Mouse (Mus musculus): Measurements from ENCODE around the gene Slc38a7. TPM values are rescaled to one million over a fixed set of nuclear protein-coding genes. Genes with fewer than 3 reads are reported as not detected.

Slc38a7 gene
- polyA plus RNA-seq, 1 experiment from 2014 or later, result 12.9 TPM

DNA sequence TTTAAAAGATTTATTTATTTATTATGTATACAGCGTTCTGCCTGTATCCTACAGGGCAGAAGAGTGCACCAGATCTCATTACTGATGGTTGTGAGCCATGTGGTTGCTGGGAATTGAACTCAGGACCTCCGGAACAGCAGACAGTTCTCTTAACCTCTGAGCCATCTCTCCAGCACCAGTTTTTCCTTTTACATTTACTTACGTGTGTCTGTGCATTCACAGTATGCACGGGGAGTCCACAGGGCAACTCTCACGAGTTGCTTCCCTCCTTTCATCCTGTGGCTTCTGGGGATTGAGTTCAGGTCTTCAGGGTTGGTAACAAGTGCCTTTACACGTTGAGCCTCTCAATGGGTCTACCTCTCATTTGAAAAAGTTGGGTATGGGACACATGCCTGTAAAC is 835 bp upstream of the Slc38a7 start:
- no peak overlapping the region for H3K4me3 ChIP-seq (replicated peaks; ENCODE audit: low read depth, low read length)
- peaks cover 8% of the 10 kb centered on the region; the same call in 1 of the 2 replicates for H3K4me1 ChIP-seq (replicated peaks; ENCODE audit: insufficient read depth, low read length)
- no peak overlapping the region for H3K4me2 ChIP-seq (ENCODE audit: low read length)
- H3K36me3 ChIP-seq (ENCODE audit: insufficient read depth, low read length), result no peaks in the 10 kb centered on the region
- H3K27ac ChIP-seq, result no peak overlapping the region
- H3K9me3 ChIP-seq (replicated peaks; ENCODE audit: low read length), result no peaks in the 10 kb centered on the region
- WGBS, result 82% methylated on average over 6 of the region's 6 CpGs
- H3K9ac ChIP-seq (ENCODE audit: low read depth, low read length), result no peak overlapping the region
- no peak for TF ChIP-seq CTCF (IDR thresholded peaks at IDR 0.05; ENCODE audit: low read depth)
- ATAC-seq (replicated peaks; ENCODE audit: low FRiP score, low read depth) (no peak), DNase-seq (ENCODE audit: low spot score) (no peak)
- no peaks in the 10 kb centered on the region for H3K27me3 ChIP-seq (ENCODE audit: insufficient read depth, low read length)

DNA sequence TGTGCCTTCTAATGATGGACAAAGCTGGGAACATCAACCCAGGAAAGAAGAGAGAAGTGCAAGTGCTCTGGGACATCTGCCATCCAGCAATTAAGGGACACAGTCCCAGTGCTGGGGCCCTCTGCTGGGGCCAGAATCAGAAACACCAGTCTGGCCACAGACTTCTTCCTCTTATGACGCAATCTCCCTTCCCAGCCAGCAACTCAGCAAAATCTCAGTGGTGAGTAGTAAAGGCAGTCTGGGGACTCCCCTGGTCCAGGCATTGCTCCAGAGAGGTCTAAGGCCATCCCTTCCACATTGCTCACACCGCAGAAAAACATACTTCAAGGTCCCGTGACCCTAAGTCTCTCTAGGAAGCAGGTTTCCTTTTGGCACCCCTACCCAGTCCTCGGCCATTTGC is 1.0 kb downstream of the Slc38a7 start:
- Histone ChIP-seq H3K4me3 (replicated peaks; ENCODE audit: low read depth, low read length) (peak overlapping the region; percentile 51), H3K9me3 (replicated peaks; ENCODE audit: low read length) (no peaks in the 10 kb centered on the region), H3K27me3 (ENCODE audit: insufficient read depth, low read length) (no peaks in the 10 kb centered on the region), H3K9ac (ENCODE audit: low read depth, low read length) (no peak overlapping the region), H3K4me2 (ENCODE audit: low read length) (peak overlapping the region; percentile 74), H3K36me3 (ENCODE audit: insufficient read depth, low read length) (peaks cover 4% of the 10 kb centered on the region; the same call in 1 of the 2 replicates), H3K4me1 (replicated peaks; ENCODE audit: insufficient read depth, low read length) (peaks cover 8% of the 10 kb centered on the region; the same call in 1 of the 2 replicates), H3K27ac (peak overlapping the region; percentile 34; the same call in 1 of the 2 replicates)
- WGBS, result 55% methylated on average over 4 of the region's 4 CpGs
- TF ChIP-seq CTCF (IDR thresholded peaks at IDR 0.05; ENCODE audit: low read depth), result peak; percentile 10; the same call in 1 of the 2 replicates
- peak; percentile 37 for DNase-seq (ENCODE audit: low spot score)
- ATAC-seq (replicated peaks; ENCODE audit: low FRiP score, low read depth), result no peak

DNA sequence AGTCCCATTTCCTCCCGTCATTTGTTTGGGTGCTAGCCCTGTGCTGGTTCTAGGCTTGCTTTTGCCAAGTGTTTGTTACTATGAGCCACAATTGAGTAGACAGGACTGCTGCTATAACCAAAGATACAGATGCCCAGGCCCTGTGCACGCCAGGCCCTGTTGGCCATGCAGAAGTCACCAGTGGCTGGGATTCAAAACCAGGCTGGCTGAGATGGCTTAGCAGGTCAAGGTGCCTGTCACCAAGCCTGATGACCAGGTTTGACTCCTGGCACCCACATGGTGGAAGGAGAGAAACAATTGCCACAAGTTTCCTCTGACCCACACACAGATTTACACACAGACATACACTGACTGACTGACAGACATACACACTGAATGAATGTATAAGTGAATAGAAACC is 3.0 kb downstream of the Slc38a7 start:
- WGBS, result 95% methylated on average over 2 of the region's 2 CpGs
- peaks cover 8% of the 10 kb centered on the region; the same call in 1 of the 2 replicates for H3K36me3 ChIP-seq (ENCODE audit: insufficient read depth, low read length)
- no peak overlapping the region for H3K27ac ChIP-seq
- no peaks in the 10 kb centered on the region for H3K9me3 ChIP-seq (replicated peaks; ENCODE audit: low read length)
- H3K27me3 ChIP-seq (ENCODE audit: insufficient read depth, low read length), result no peaks in the 10 kb centered on the region
- TF ChIP-seq CTCF (IDR thresholded peaks at IDR 0.05; ENCODE audit: low read depth), result no peak
- no peak overlapping the region for H3K4me3 ChIP-seq (replicated peaks; ENCODE audit: low read depth, low read length)
- no peak overlapping the region for H3K9ac ChIP-seq (ENCODE audit: low read depth, low read length)
- no peak overlapping the region for H3K4me2 ChIP-seq (ENCODE audit: low read length)
- DNase-seq (ENCODE audit: low spot score) (no peak), ATAC-seq (replicated peaks; ENCODE audit: low FRiP score, low read depth) (no peak)
- peaks cover 8% of the 10 kb centered on the region; the same call in 1 of the 2 replicates for H3K4me1 ChIP-seq (replicated peaks; ENCODE audit: insufficient read depth, low read length)

DNA sequence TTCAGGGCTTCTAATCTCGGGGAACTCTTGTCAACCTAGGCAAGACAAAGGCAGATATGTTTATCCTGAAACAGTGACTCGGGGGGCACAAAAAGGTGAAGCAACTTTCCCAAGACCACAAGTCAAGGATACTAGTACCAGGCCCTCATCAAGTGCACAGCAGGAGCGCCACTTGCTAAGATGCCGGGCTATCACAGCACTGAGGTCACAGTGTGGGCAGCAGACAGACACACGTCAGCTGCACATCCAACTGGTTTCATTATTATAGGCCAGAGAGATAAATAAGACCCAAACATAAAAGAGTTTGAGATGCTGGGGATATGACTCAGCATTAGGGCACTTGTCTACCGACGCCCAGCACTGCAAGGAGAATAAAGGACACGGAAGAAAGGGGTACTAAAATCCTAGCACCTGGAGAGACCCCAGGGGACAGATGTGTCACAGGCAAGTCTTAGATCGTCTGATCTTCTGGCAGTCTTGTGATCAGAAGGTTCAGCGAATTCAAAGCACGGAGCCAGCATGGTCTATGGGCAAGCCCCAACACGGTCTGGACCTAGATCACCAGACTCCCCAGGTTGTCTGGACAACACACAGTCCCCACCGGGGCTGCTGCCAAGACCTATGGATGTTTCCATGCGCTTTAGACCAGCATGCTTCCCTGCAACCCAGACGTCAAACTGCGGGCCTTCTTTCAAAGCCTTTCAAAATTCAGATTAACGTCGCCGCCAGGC is 4.4 kb downstream of the Slc38a7 start:
- WGBS, result 94% methylated on average over 19 of the region's 19 CpGs
- H3K36me3 ChIP-seq (ENCODE audit: insufficient read depth, low read length), result peaks cover 17% of the 10 kb centered on the region; the same call in 1 of the 2 replicates

DNA sequence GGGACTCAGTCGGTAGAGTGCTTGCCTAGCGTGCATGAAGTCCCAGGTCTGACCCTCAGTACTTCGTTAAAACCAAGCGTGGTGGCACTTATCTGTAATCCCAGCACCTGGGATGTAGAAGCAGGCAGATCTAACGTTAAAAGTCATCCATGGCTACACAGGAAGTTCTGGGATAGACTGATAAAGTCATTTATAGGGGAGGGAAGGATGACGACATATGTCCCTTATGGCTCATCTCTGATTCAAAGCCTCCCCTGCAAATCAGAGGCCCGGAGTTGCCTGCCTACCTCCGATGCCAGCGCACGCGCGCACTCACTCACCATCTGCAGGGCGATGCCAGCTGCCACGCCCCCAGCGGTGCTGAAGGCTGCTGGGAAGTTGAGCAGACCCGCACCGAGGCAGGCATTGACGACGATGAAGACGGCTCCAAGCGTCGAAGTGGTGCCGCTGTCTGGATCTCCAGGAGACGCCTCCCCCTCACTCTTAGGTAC is 5.2 kb downstream of the Slc38a7 start:
- no peak for ATAC-seq (replicated peaks; ENCODE audit: low FRiP score, low read depth)
- Histone ChIP-seq H3K4me1 (replicated peaks; ENCODE audit: insufficient read depth, low read length) (peaks cover 8% of the 10 kb centered on the region; the same call in 1 of the 2 replicates), H3K27me3 (ENCODE audit: insufficient read depth, low read length) (no peaks in the 10 kb centered on the region), H3K27ac (no peak overlapping the region), H3K9me3 (replicated peaks; ENCODE audit: low read length) (no peaks in the 10 kb centered on the region), H3K36me3 (ENCODE audit: insufficient read depth, low read length) (peaks cover 20% of the 10 kb centered on the region; the same call in 1 of the 2 replicates), H3K4me2 (ENCODE audit: low read length) (no peak overlapping the region), H3K4me3 (replicated peaks; ENCODE audit: low read depth, low read length) (no peak overlapping the region), H3K9ac (ENCODE audit: low read depth, low read length) (no peak overlapping the region)
- no peak for TF ChIP-seq CTCF (IDR thresholded peaks at IDR 0.05; ENCODE audit: low read depth)
- WGBS, result 78% methylated on average over 24 of the region's 24 CpGs
- DNase-seq (ENCODE audit: low spot score), result no peak

More for the DNA sequence above, 4.4 kb downstream of the Slc38a7 start:
- no peak overlapping the region for H3K4me2 ChIP-seq (ENCODE audit: low read length)
- DNase-seq (ENCODE audit: low spot score), result no peak
- H3K4me1 ChIP-seq (replicated peaks; ENCODE audit: insufficient read depth, low read length), result peaks cover 8% of the 10 kb centered on the region; the same call in 1 of the 2 replicates
- H3K4me3 ChIP-seq (replicated peaks; ENCODE audit: low read depth, low read length), result no peak overlapping the region
- H3K27ac ChIP-seq, result no peak overlapping the region
- TF ChIP-seq CTCF (IDR thresholded peaks at IDR 0.05; ENCODE audit: low read depth), result no peak
- H3K27me3 ChIP-seq (ENCODE audit: insufficient read depth, low read length), result no peaks in the 10 kb centered on the region
- no peaks in the 10 kb centered on the region for H3K9me3 ChIP-seq (replicated peaks; ENCODE audit: low read length)
- ATAC-seq (replicated peaks; ENCODE audit: low FRiP score, low read depth), result no peak
- H3K9ac ChIP-seq (ENCODE audit: low read depth, low read length), result no peak overlapping the region

DNA sequence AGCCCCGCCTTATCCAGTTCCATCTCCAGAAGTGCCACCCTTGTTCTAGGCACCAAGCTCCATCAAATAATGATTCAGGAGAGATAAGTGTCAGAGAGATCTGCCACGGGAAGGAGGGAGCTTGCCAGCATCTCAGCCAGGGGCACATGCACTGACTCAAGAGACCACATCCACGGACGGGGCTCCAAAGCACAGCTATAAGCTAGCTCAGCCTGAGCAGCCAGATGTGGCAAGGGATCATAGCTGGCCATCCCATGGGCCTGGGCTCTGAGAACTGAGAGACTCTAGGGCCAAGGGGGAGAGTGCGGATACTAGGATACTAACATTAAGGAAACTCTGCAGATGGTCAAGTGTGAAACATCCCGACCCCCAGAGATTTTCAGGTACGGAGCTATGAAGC is 8.3 kb downstream of the Slc38a7 start:
- Histone ChIP-seq H3K9me3 (replicated peaks; ENCODE audit: low read length) (no peaks in the 10 kb centered on the region), H3K36me3 (ENCODE audit: insufficient read depth, low read length) (peaks cover 28% of the 10 kb centered on the region; the same call in 1 of the 2 replicates), H3K27me3 (ENCODE audit: insufficient read depth, low read length) (no peaks in the 10 kb centered on the region), H3K27ac (no peak overlapping the region), H3K4me2 (ENCODE audit: low read length) (no peak overlapping the region), H3K4me3 (replicated peaks; ENCODE audit: low read depth, low read length) (no peak overlapping the region), H3K9ac (ENCODE audit: low read depth, low read length) (no peak overlapping the region), H3K4me1 (replicated peaks; ENCODE audit: insufficient read depth, low read length) (no peaks in the 10 kb centered on the region)
- no peak for TF ChIP-seq CTCF (IDR thresholded peaks at IDR 0.05; ENCODE audit: low read depth)
- no peak for DNase-seq (ENCODE audit: low spot score)
- ATAC-seq (replicated peaks; ENCODE audit: low FRiP score, low read depth), result no peak
- 89% methylated on average over 7 of the region's 7 CpGs for WGBS

Data from kidney, postnatal 0 days (tissue).